Mouse (Mus musculus) thymus, postnatal 10 days (tissue): ENCODE measurements around the gene Adam12.
"Not testable (repeated sequence)": the region's sequence is repeated elsewhere in the genome, so short reads cannot be mapped to it uniquely, and the experiment has no call there.

ENCODE experiments used
- DNase-seq, 2 experiments: peaks; one replicate each; pipeline ENCODE4 v3.0.0; 2021; ENCODE audit warnings: low spot score in 2 of 2

The Adam12 gene

GRCm38 (mm10) chr7:133933378-133933777 is 298.6 kb downstream of the Adam12 start:
- no peak for DNase-seq

DNA sequence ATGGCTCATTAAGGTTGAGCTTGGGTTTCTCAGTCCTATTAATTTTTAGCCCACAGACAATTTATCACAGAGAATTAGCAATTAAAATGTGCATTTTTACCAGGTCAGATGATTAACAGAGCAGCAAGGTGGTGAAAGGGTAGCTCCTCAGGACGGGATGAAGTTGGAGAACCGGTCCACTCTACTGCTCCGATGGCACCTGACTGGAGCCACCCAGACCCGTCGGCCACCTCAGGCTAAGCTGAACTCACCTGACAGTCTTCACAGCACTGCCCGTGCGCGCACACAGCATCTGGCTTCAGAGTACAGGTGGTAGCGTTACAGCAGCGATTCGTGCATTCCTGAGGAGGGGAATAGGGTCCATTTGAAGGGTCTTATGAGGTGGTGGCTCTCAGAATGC is 300.5 kb downstream of the Adam12 start:
- DNase-seq: no peak

- no peak for DNase-seq
These were observed 303.0 kb downstream of the Adam12 start for GRCm38 (mm10) chr7:133928981-133929380.

- no peak for DNase-seq
These were observed 306.2 kb downstream of the Adam12 start for GRCm38 (mm10) chr7:133925771-133926170.

DNA sequence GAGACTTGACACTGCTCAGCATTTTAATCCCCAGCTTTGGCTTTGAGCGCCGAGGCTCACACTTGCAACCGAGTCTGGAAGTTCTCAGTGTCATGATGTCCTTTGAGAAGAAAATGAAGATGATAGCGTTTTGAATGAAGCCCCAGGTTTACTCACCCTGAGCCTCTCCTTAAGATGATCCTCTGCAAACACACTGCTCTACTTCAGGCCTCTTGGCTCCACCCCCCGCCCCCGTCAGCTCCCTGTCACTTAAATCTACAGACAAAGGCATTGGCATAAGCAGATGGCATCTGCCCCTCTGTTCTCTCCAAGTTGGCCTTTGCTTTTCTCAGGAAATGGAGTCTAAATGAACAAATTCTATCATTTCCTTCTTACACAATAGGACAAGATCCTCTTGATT is 308.0 kb downstream of the Adam12 start:
- DNase-seq: no peak

GRCm38 (mm10) chr7:133921291-133921690 is 310.7 kb downstream of the Adam12 start:
- DNase-seq: no peak

GRCm38 (mm10) chr7:133920724-133921123 is 311.2 kb downstream of the Adam12 start:
- DNase-seq: no peak

- no peak for DNase-seq
These were observed 312.0 kb downstream of the Adam12 start for GRCm38 (mm10) chr7:133919918-133920317.

GRCm38 (mm10) chr7:133919306-133919705 is 312.6 kb downstream of the Adam12 start:
- no peak for DNase-seq

GRCm38 (mm10) chr7:133916230-133916629 is 315.7 kb downstream of the Adam12 start:
- DNase-seq: no peak

- no peak for DNase-seq
These were observed 320.1 kb downstream of the Adam12 start for GRCm38 (mm10) chr7:133911881-133912280.

DNA sequence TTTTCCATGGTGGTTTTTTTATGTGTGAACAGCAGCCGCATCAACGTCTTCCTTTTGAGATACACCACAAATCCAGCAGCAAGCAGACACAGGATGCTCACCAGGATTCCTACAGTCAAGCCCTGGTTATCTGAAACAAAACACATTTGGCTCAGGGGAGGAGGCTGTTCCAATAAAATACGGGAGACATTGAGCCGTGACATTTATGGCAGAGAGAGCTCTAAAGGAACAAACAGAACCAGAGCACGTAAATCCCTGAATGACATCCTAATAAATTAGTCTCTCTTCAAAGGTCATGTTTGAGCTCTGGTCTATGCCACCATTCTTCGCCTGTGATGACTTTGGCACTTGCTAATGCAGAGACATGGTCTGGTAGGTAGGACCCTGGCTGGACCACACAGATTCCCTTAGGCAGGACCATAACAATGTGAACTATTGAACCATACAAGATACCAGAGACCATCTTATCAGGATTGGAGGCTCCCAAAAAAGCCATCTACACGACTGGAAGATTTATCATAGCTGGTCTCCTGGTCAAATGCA is 322.0 kb downstream of the Adam12 start:
- no peak for DNase-seq

DNA sequence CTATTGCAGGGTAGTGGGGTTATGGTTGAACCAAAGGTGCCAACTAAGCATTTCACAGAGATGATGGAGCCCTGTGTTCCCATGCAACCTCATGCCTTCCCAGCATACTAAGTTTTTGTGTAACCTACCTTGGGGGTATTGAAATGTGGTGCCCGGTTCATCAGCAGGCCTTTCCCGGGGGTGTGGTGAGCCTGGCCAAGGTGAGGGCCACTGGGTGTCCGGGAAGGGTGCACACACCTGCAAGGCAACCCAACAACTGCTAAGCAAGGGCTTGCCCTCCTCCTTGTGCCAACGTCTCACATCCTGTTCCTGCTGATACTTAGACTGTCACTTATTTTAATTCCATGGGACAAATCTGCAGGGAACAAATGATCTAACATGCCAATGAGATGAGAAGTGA is 323.0 kb downstream of the Adam12 start:
- DNase-seq: no peak

GRCm38 (mm10) chr7:133899391-133899790 is 332.6 kb downstream of the Adam12 start:
- DNase-seq: no peak

DNA sequence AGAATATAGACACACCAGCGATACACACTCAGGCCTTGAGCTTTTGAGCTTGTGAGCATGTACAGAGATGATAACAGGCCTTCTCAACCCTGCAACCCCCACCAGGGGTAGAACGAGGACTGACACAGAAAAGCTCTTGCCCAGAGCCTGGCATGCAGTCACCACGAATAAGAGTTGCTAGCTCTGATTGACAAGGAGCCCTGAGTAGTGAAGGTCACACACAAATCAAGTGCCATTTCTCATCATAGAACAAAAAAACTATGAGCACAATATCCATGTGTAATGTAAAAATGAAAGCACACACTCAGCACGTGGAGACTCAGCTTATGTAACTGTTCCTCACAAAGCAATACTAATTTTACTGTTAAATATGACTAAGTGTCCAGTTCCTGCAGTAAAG is 340.1 kb downstream of the Adam12 start:
- DNase-seq: no peak

- DNase-seq: no peak
These were observed 340.6 kb downstream of the Adam12 start for GRCm38 (mm10) chr7:133891298-133891697.

GRCm38 (mm10) chr7:133889986-133890385 is 342.0 kb downstream of the Adam12 start:
- no peak for DNase-seq

DNA sequence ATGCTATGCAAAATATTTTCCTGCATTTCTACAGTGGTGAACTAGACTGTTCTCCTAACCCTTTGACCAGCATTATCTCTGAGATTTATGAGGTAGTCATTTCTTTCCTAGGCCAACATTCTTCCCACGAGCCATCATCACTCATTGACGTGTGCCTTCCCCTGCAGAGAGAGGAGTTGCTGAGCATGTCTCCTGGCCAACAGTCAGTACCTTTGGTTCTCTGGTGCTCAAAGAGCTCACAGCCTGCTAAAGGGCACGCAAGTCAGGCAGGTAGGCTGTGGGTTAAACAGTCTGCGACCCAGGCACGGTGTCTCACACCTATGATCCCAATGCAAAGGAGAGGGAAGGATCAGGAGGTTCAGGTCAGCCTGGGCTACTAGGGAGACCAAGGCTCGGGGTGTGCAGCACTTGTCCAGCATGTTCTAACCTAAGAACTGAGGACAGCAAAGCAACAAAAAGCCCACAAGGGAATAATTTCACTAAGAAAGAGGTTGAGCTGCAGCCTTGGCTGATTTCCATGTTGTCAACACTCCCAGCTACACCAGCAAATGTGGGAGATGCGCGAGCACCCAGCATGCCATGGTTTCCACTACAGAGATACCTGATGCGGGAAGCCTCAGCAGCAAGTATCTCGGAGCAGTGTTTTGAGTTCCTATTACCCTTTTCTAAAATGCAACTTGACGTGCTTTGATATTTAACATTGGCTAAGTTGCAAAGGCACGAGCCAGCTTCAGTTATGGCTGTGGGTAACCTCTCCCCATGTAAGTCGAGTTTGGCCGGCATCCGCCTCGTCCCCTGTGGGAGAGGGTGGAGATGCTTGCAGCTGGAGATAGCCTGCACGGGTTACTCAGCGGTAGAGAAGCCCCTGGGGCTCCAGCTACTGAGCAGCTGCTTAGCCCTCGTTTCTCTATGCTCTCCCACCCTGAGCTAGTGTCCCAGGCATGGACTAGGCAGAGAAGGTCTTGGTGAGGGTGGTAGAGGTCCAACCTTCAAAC is 342.7 kb downstream of the Adam12 start:
- DNase-seq: no peak

GRCm38 (mm10) chr7:133884759-133885431 is 347.1 kb downstream of the Adam12 start:
- not testable (repeated sequence) for DNase-seq

- DNase-seq: no peak
These were observed 352.2 kb downstream of the Adam12 start for GRCm38 (mm10) chr7:133879761-133880160.

GRCm38 (mm10) chr7:133876646-133877342 is 355.2 kb downstream of the Adam12 start:
- no peak for DNase-seq

DNA sequence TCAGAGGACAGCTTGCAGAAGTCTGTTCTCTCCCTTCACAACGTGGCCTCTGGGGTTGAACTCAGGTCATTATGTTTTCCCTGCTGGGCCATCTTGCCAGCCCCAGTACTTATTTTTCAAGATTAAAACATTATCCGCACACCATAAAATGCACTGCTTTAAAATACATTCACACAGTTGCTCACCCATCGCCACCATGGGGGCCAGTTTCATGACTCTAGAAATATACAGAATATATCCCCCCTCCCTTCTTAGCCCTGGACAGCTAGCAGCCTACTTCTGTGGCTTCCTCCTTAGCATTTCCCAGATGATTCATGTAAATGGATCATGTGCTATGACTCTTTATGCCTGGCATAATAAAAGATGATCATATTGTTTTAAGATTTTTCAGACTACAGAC is 355.8 kb downstream of the Adam12 start:
- no peak for DNase-seq
